In the genomic region with DNA sequence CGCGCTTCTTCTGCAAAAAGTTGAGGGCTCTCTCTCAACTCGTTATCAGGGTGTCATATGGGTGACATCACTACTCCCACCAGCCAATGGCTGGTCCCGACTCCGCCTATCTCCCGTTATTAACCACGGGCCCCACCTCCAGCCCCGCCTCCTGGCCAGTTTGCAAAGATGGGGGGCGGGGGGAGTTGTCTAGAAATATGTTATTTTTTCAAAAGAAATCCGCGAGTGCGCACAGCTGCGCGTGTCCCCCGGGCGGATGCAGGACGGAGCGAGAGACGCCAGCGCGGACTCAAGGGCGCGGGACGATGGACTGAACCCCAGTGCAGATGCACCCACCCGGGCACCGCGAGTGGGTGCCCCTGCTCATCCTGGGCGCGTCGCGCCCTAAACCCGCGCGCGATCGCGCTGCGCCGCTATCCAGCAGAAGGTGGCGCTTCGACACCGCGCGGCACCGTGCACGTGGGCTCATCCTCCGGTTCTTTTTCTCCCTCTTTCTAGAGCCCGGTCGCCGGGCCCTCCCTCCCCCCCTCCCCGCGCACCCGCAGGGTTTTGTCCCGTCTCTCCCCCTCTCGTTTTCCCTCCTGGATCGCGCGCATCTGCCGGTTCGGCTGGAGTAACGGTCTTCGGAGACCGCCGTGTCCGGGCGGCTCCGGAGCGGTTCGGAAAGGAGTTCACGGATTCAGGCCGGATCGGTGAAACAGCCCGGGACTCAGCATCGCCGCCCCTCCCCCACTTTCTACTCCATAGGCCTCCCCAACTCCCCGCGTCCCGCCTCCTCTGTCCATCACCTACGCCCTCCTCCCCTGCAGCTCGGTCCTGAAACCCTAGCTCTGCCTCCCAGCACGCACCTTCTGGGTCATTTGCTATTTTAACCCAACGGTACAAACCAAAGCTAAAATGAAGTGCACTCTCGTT, we compare ENCODE assay signal across 8 mouse cellular contexts. TPM values are rescaled to one million over a fixed set of nuclear protein-coding genes. Genes with fewer than 3 reads are reported as not detected.
DNase-seq lines count a peak whose midpoint lies in the region; ATAC-seq and TF ChIP-seq lines count a peak whose summit lies in the region.

No protein-coding gene starts in this region.

- peak overlapping the region; percentile 86 for H3K4me2 ChIP-seq in intestine, embryonic 14.5 days (ENCODE audit: low read length)

- TF ChIP-seq POLR2A in cortical plate, adult 2 months (IDR thresholded peaks at IDR 0.05; ENCODE audit: extremely low read depth, insufficient read depth, low read length), result peak; percentile 84
- no peak for TF ChIP-seq POLR2A in thymus, adult 2 months (IDR thresholded peaks at IDR 0.05; ENCODE audit: control insufficient read depth, extremely low read depth, insufficient read depth, low read length, poor library complexity)

- H3K27me3 ChIP-seq in intestine, embryonic 14.5 days (replicated peaks; ENCODE audit: control insufficient read depth, insufficient read depth, low read length), result no peaks in the 10 kb centered on the region
- H3K27me3 ChIP-seq in thymus, adult 2 months (ENCODE audit: control insufficient read depth, insufficient read depth, low read length), result 0 out of 2 replicates have a peak, but pooled peaks cover 2% of the 10 kb centered on the region

- peak; percentile 88 for DNase-seq in ZHBTc4 (ENCODE audit: low read depth, low spot score)
- peak; percentile 72 for DNase-seq in gastrocnemius, adult 2 months
- DNase-seq in intestine, embryonic 14.5 days (ENCODE audit: low spot score), result peak; percentile 97
- DNase-seq in left cerebral cortex, adult 2 months (ENCODE audit: extremely low spot score in 1 of 2, low spot score in 2 of 2), result peak; percentile 85 to 90
- DNase-seq in lung, postnatal 14 days, result peak; percentile 85
- DNase-seq in right cerebral cortex, adult 2 months (ENCODE audit: low spot score in 2 of 2), result peak; percentile 92 to 94
- DNase-seq in thymus, adult 2 months, result no peak

- ATAC-seq in intestine, embryonic 14.5 days (replicated peaks; ENCODE audit: low FRiP score, low TSS enrichment, low read depth), result peak; percentile 91

- intact Hi-C loops in gastrocnemius, adult 2 months (cut with DNase I), result loop anchor here (10.0 kb wide), 1 partner anchor 1082 kb away; no protein-coding TSS in a partner anchor
- intact Hi-C loops in left cerebral cortex, adult 2 months (cut with DNase I), result loop anchor here (1.0 to 5.0 kb wide), 10 partner anchors 256 to 1089 kb away; no protein-coding TSS in a partner anchor

- no peak overlapping the region for H3K27ac ChIP-seq in cortical plate, adult 2 months (ENCODE audit: insufficient read depth, low read length)
- H3K27ac ChIP-seq in gastrocnemius, adult 2 months, result no peak overlapping the region
- peak overlapping the region; percentile 98 for H3K27ac ChIP-seq in intestine, embryonic 14.5 days (ENCODE audit: low read depth)
- H3K27ac ChIP-seq in left cerebral cortex, adult 2 months, result peak overlapping the region; percentile 90
- H3K27ac ChIP-seq in thymus, adult 2 months (ENCODE audit: control insufficient read depth, insufficient read depth, low read length), result no peak overlapping the region

- WGBS in intestine, embryonic 14.5 days, result under 1% methylated on average over 79 of the region's 83 CpGs
- WGBS in thymus, adult 2 months, result 6% methylated on average over 83 of the region's 83 CpGs

- peak; percentile 41 for TF ChIP-seq CTCF in cortical plate, adult 2 months (IDR thresholded peaks at IDR 0.05; ENCODE audit: extremely low read depth, insufficient read depth, low read length)
- peak; percentile 66 for TF ChIP-seq CTCF in gastrocnemius, adult 2 months (IDR thresholded peaks at IDR 0.05)
- peak; percentile 66 for TF ChIP-seq CTCF in left cerebral cortex, adult 2 months (IDR thresholded peaks at IDR 0.05)
- no peak for TF ChIP-seq CTCF in thymus, adult 2 months (IDR thresholded peaks at IDR 0.05; ENCODE audit: borderline replicate concordance, control insufficient read depth, extremely low read depth, insufficient read depth, low read length, poor library complexity)

- H3K4me1 ChIP-seq in cortical plate, adult 2 months (ENCODE audit: control insufficient read depth, insufficient read depth, low read length), result no peaks in the 10 kb centered on the region
- H3K4me1 ChIP-seq in intestine, embryonic 14.5 days (replicated peaks; ENCODE audit: control insufficient read depth, insufficient read depth, low read length), result peaks cover 2% of the 10 kb centered on the region
- no peaks in the 10 kb centered on the region for H3K4me1 ChIP-seq in thymus, adult 2 months (replicated peaks; ENCODE audit: control insufficient read depth, insufficient read depth, low read length)

- no peaks in the 10 kb centered on the region for H3K9me3 ChIP-seq in intestine, embryonic 14.5 days (ENCODE audit: control insufficient read depth, low read length)

- H3K9ac ChIP-seq in intestine, embryonic 14.5 days (ENCODE audit: low read length), result peak overlapping the region; percentile 93

- no peaks in the 10 kb centered on the region for H3K36me3 ChIP-seq in intestine, embryonic 14.5 days (ENCODE audit: control insufficient read depth, insufficient read depth, low read length)
- H3K36me3 ChIP-seq in thymus, adult 2 months (ENCODE audit: control insufficient read depth, insufficient read depth, low read length), result no peaks in the 10 kb centered on the region

- H3K4me3 ChIP-seq in cortical plate, adult 2 months (ENCODE audit: insufficient read depth, low read length), result peak overlapping the region; percentile 70
- peak overlapping the region; percentile 75 for H3K4me3 ChIP-seq in gastrocnemius, adult 2 months
- peak overlapping the region; percentile 77 for H3K4me3 ChIP-seq in intestine, embryonic 14.5 days (ENCODE audit: low read depth, low read length)
- peak overlapping the region; percentile 51 for H3K4me3 ChIP-seq in left cerebral cortex, adult 2 months
- no peak overlapping the region for H3K4me3 ChIP-seq in thymus, adult 2 months (ENCODE audit: control insufficient read depth, insufficient read depth, low read length)

RNA-seq across cellular contexts. Expression of a gene that starts 0.6 kb away (rescaled TPM):
- polyA plus RNA-seq in cortical plate, adult 2 months (2012; rRNA removed), result 5.3 and 5.8 TPM in 2 replicates
- under 1 TPM; 0.05 to 0.11 TPM for total RNA-seq in gastrocnemius, adult 2 months (2021)
- polyA plus RNA-seq in intestine, embryonic 14.5 days (2014; fragmentation: Nextera tagmentation; extraction: Ambion mirVana), result 60.1 and 72.7 TPM in 2 replicates
- 10 to 100 TPM; 14.4 to 19.6 TPM for total RNA-seq in left cerebral cortex, adult 2 months (2021)
- polyA plus RNA-seq in thymus, adult 2 months (2012; rRNA removed), result 0.05 and 0.07 TPM in 2 replicates

Comparison
In these comparisons a context has a peak if more than half of its experiments do, and no peak if none do; other contexts are left out.
1. H3K27ac ChIP-seq: peak in intestine, embryonic 14.5 days (single experiment) and left cerebral cortex, adult 2 months (single experiment); none in cortical plate, adult 2 months (single experiment), gastrocnemius, adult 2 months (single experiment) and thymus, adult 2 months (single experiment).